Mouse (Mus musculus): ENCODE measurements around the gene BC034090. TPM values are rescaled to one million over a fixed set of nuclear protein-coding genes. Genes with fewer than 3 reads are reported as not detected.
"Not testable (repeated sequence)": the region's sequence is repeated elsewhere in the genome, so short reads cannot be mapped to it uniquely, and the experiment has no call there.

BC034090 gene
- 1 to 10 TPM in 1 of 2 experiments, under 1 TPM in 1; 0.64 to 1.5 TPM for total RNA-seq (2021)
- long read RNA-seq, experiment 1 = 0 reads
- long read RNA-seq, experiment 2 = 0 reads

- peak; percentile 42 for DNase-seq (ENCODE audit: low spot score)
Measured at GRCm38 (mm10) chr1:155243797-155244770, at the start of gene BC034090. Gene BC034090 (minus strand): TSS chr1:155244444.

GRCm38 (mm10) chr1:155293446-155293845, 49.2 kb upstream of the BC034090 start:
- peak; percentile 76 for DNase-seq (ENCODE audit: low spot score)

- DNase-seq (ENCODE audit: low spot score) = no peak
Measured at GRCm38 (mm10) chr1:155289411-155289810, 45.2 kb upstream of the BC034090 start.

- no peak for DNase-seq (ENCODE audit: low spot score)
Measured at GRCm38 (mm10) chr1:155288033-155288432, 43.8 kb upstream of the BC034090 start.

- DNase-seq (ENCODE audit: low spot score) = no peak
Measured at GRCm38 (mm10) chr1:155283808-155284207, 39.6 kb upstream of the BC034090 start.

GRCm38 (mm10) chr1:155281003-155281793, 37.0 kb upstream of the BC034090 start:
- DNase-seq (ENCODE audit: low spot score) = peak; percentile 77

- DNase-seq (ENCODE audit: low spot score) = no peak
Measured at GRCm38 (mm10) chr1:155280306-155280705, 36.1 kb upstream of the BC034090 start.

- no peak for DNase-seq (ENCODE audit: low spot score)
Measured at GRCm38 (mm10) chr1:155276381-155277033, 32.3 kb upstream of the BC034090 start.

GRCm38 (mm10) chr1:155275793-155276192, 31.5 kb upstream of the BC034090 start:
- no peak for DNase-seq (ENCODE audit: low spot score)

- peak; percentile 57 for DNase-seq (ENCODE audit: low spot score)
Measured at GRCm38 (mm10) chr1:155274976-155275375, 30.7 kb upstream of the BC034090 start.

GRCm38 (mm10) chr1:155272953-155273352, 28.7 kb upstream of the BC034090 start:
- no peak for DNase-seq (ENCODE audit: low spot score)

GRCm38 (mm10) chr1:155262496-155262895, 18.3 kb upstream of the BC034090 start:
- DNase-seq (ENCODE audit: low spot score) = not testable (repeated sequence)

- no peak for DNase-seq (ENCODE audit: low spot score)
Measured at GRCm38 (mm10) chr1:155254309-155254708, 10.1 kb upstream of the BC034090 start.

- no peak for DNase-seq (ENCODE audit: low spot score)
Measured at GRCm38 (mm10) chr1:155253126-155253525, 8.9 kb upstream of the BC034090 start.

GRCm38 (mm10) chr1:155252631-155253121, 8.4 kb upstream of the BC034090 start:
- no peak for DNase-seq (ENCODE audit: low spot score)

- DNase-seq (ENCODE audit: low spot score) = no peak
Measured at GRCm38 (mm10) chr1:155251596-155251995, 7.4 kb upstream of the BC034090 start.

GRCm38 (mm10) chr1:155250531-155251135, 6.4 kb upstream of the BC034090 start:
- DNase-seq (ENCODE audit: low spot score) = no peak

- DNase-seq (ENCODE audit: low spot score) = no peak
Measured at GRCm38 (mm10) chr1:155249896-155250295, 5.7 kb upstream of the BC034090 start.

- no peak for DNase-seq (ENCODE audit: low spot score)
Measured at GRCm38 (mm10) chr1:155248041-155248440, 3.8 kb upstream of the BC034090 start.

GRCm38 (mm10) chr1:155247441-155247840, 3.2 kb upstream of the BC034090 start:
- no peak for DNase-seq (ENCODE audit: low spot score)

GRCm38 (mm10) chr1:155245516-155245915, 1.3 kb upstream of the BC034090 start:
- DNase-seq (ENCODE audit: low spot score) = no peak
